Comparison of ENCODE assay signal across 15 mouse cellular contexts in the genomic region with DNA sequence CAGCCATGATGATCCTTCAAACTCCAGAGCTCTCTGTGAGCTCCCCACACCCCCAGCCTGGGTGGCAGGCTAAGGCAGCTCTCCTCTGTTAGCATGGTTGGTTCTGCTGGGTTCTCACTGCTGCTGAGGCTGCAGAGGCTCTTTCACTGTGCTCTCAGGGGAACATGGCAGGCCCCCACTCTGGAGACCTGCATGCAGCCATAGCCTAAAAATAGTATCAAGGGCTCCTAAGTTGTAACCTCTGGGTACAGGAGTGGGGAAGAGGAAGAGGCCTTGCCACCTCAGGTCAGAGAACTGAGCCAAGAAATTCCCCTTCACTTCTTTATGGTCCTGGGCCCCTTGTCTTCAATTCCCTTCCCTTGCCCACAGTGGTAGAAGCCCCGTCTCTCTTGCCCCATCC. TPM values are rescaled to one million over a fixed set of nuclear protein-coding genes. Genes with fewer than 3 reads are reported as not detected.
DNase-seq lines count a peak whose midpoint lies in the region; ATAC-seq and TF ChIP-seq lines count a peak whose summit lies in the region.
"Had no signal": no experiment of that assay in that cellular context is flagged by ENCODE, and none has a peak within 500 bp of the region (broad histone marks: within the 10 kb centered on the region; RNA-seq: fewer than 3 reads in every experiment).

No protein-coding gene starts in this region.

- peak overlapping the region; percentile 13; the same call in 1 of the 2 replicates for H3K4me3 ChIP-seq in heart, embryonic 15.5 days
- peak overlapping the region; percentile 97 for H3K4me3 ChIP-seq in thymus, adult 2 months (ENCODE audit: control insufficient read depth, insufficient read depth, low read length)
- H3K4me3 ChIP-seq in intestine, postnatal 0 days (ENCODE audit: low read depth, low read length) = no peak overlapping the region
- no peak overlapping the region for H3K4me3 ChIP-seq in stomach, embryonic 16.5 days (replicated peaks; ENCODE audit: low read length)
- H3K4me3 ChIP-seq in forebrain, embryonic 11.5 days (ENCODE audit: low read depth, low read length) = no peak overlapping the region
- no peak overlapping the region for H3K4me3 ChIP-seq in midbrain, embryonic 13.5 days (replicated peaks)
- H3K4me3 ChIP-seq: forebrain, embryonic 15.5 days; myocyte had no signal

- H3K9me3 ChIP-seq in heart, embryonic 15.5 days (replicated peaks) = no peaks in the 10 kb centered on the region
- H3K9me3 ChIP-seq in intestine, postnatal 0 days (ENCODE audit: control insufficient read depth) = no peaks in the 10 kb centered on the region
- no peaks in the 10 kb centered on the region for H3K9me3 ChIP-seq in stomach, embryonic 16.5 days (replicated peaks; ENCODE audit: control insufficient read depth, low read length)
- no peaks in the 10 kb centered on the region for H3K9me3 ChIP-seq in forebrain, embryonic 11.5 days (ENCODE audit: control insufficient read depth, low read length)
- no peaks in the 10 kb centered on the region for H3K9me3 ChIP-seq in midbrain, embryonic 13.5 days
- H3K9me3 ChIP-seq: forebrain, embryonic 15.5 days had no signal

- 50% methylated on average over 1 of the region's 1 CpGs for WGBS in heart, embryonic 15.5 days
- 0% methylated on average over 1 of the region's 1 CpGs for WGBS in thymus, adult 2 months
- WGBS in intestine, postnatal 0 days = 48% methylated on average over 1 of the region's 1 CpGs
- 80% methylated on average over 1 of the region's 1 CpGs for WGBS in stomach, embryonic 16.5 days
- 75% methylated on average over 1 of the region's 1 CpGs for WGBS in forebrain, embryonic 11.5 days
- WGBS in midbrain, embryonic 13.5 days = 89% methylated on average over 1 of the region's 1 CpGs

- H3K9ac ChIP-seq in heart, embryonic 15.5 days = no peak overlapping the region
- no peak overlapping the region for H3K9ac ChIP-seq in intestine, postnatal 0 days (ENCODE audit: low read depth, low read length)
- 0 out of 2 replicates have a peak overlapping the region, but pooled peaks have one; percentile 1 for H3K9ac ChIP-seq in stomach, embryonic 16.5 days (ENCODE audit: low read length)
- no peak overlapping the region for H3K9ac ChIP-seq in forebrain, embryonic 11.5 days (ENCODE audit: low read length)
- no peak overlapping the region for H3K9ac ChIP-seq in midbrain, embryonic 13.5 days (replicated peaks)
- H3K9ac ChIP-seq: forebrain, embryonic 15.5 days had no signal

- H3K27ac ChIP-seq in heart, embryonic 15.5 days = no peak overlapping the region
- peak overlapping the region; percentile 76 for H3K27ac ChIP-seq in thymus, adult 2 months (ENCODE audit: control insufficient read depth, insufficient read depth, low read length)
- H3K27ac ChIP-seq in intestine, postnatal 0 days (ENCODE audit: low read depth, low read length) = 0 out of 2 replicates have a peak overlapping the region, but pooled peaks have one; percentile 54
- H3K27ac ChIP-seq in stomach, embryonic 16.5 days (ENCODE audit: low read length) = no peak overlapping the region
- H3K27ac ChIP-seq in forebrain, embryonic 11.5 days (ENCODE audit: low read depth, low read length) = no peak overlapping the region
- no peak overlapping the region for H3K27ac ChIP-seq in midbrain, embryonic 13.5 days
- H3K27ac ChIP-seq: forebrain, embryonic 15.5 days had no signal

- peaks cover 38% of the 10 kb centered on the region for H3K4me1 ChIP-seq in heart, embryonic 15.5 days (replicated peaks)
- peaks cover 39% of the 10 kb centered on the region for H3K4me1 ChIP-seq in thymus, adult 2 months (replicated peaks; ENCODE audit: control insufficient read depth, insufficient read depth, low read length)
- peaks cover 18% of the 10 kb centered on the region for H3K4me1 ChIP-seq in intestine, postnatal 0 days (replicated peaks; ENCODE audit: control insufficient read depth, insufficient read depth, low read length)
- peaks cover 31% of the 10 kb centered on the region for H3K4me1 ChIP-seq in stomach, embryonic 16.5 days (ENCODE audit: control insufficient read depth, insufficient read depth, low read length)
- H3K4me1 ChIP-seq in forebrain, embryonic 11.5 days (replicated peaks; ENCODE audit: control insufficient read depth, insufficient read depth, low read length) = no peaks in the 10 kb centered on the region
- H3K4me1 ChIP-seq in midbrain, embryonic 13.5 days (replicated peaks) = 0 out of 2 replicates have a peak, but pooled peaks cover 8% of the 10 kb centered on the region

- intact Hi-C loops in heart, postnatal 14 days (cut with DNase I) = no loop called here

- no peaks in the 10 kb centered on the region; the same call in 1 of the 2 replicates for H3K27me3 ChIP-seq in heart, embryonic 15.5 days
- no peaks in the 10 kb centered on the region for H3K27me3 ChIP-seq in thymus, adult 2 months (ENCODE audit: control insufficient read depth, insufficient read depth, low read length)
- no peaks in the 10 kb centered on the region for H3K27me3 ChIP-seq in intestine, postnatal 0 days (replicated peaks; ENCODE audit: control insufficient read depth, insufficient read depth, low read length)
- H3K27me3 ChIP-seq in stomach, embryonic 16.5 days (ENCODE audit: control insufficient read depth, insufficient read depth, low read length) = no peaks in the 10 kb centered on the region
- no peaks in the 10 kb centered on the region; the same call in 1 of the 2 replicates for H3K27me3 ChIP-seq in forebrain, embryonic 11.5 days (ENCODE audit: control insufficient read depth, insufficient read depth, low read length)
- H3K27me3 ChIP-seq in midbrain, embryonic 13.5 days = no peaks in the 10 kb centered on the region
- H3K27me3 ChIP-seq: forebrain, embryonic 15.5 days had no signal

- no peak for TF ChIP-seq CTCF in thymus, adult 2 months (IDR thresholded peaks at IDR 0.05; ENCODE audit: borderline replicate concordance, control insufficient read depth, extremely low read depth, insufficient read depth, low read length, poor library complexity)
- no peak for TF ChIP-seq CTCF in intestine, postnatal 0 days (IDR thresholded peaks at IDR 0.05; ENCODE audit: low read depth)

- peak overlapping the region; percentile 11; the same call in 1 of the 2 replicates for H3K4me2 ChIP-seq in heart, embryonic 15.5 days
- H3K4me2 ChIP-seq in intestine, postnatal 0 days (replicated peaks; ENCODE audit: low read depth) = 0 out of 2 replicates have a peak overlapping the region, but pooled peaks have one; percentile 17
- H3K4me2 ChIP-seq in stomach, embryonic 16.5 days (ENCODE audit: low read depth, low read length) = no peak overlapping the region
- no peak overlapping the region for H3K4me2 ChIP-seq in forebrain, embryonic 11.5 days (ENCODE audit: low read depth, low read length, severe bottlenecking)
- no peak overlapping the region for H3K4me2 ChIP-seq in midbrain, embryonic 13.5 days (replicated peaks)
- H3K4me2 ChIP-seq: forebrain, embryonic 15.5 days had no signal

- no peak for DNase-seq in heart, postnatal 14 days
- DNase-seq in thymus, adult 2 months = no peak
- no peak for DNase-seq in thymus, postnatal 10 days (ENCODE audit: low spot score in 2 of 2)
- DNase-seq in forebrain, embryonic 11.5 days (ENCODE audit: low spot score) = no peak
- DNase-seq: adrenal gland, adult 2 months; cerebellum, adult 9-10 months; kidney, adult 8-10 months had no signal

- no peaks in the 10 kb centered on the region for H3K36me3 ChIP-seq in heart, embryonic 15.5 days
- H3K36me3 ChIP-seq in thymus, adult 2 months (ENCODE audit: control insufficient read depth, insufficient read depth, low read length) = peaks cover 9% of the 10 kb centered on the region
- H3K36me3 ChIP-seq in intestine, postnatal 0 days (ENCODE audit: control insufficient read depth, insufficient read depth) = peaks cover 12% of the 10 kb centered on the region
- no peaks in the 10 kb centered on the region for H3K36me3 ChIP-seq in stomach, embryonic 16.5 days (ENCODE audit: control insufficient read depth, insufficient read depth, low read length)
- no peaks in the 10 kb centered on the region for H3K36me3 ChIP-seq in forebrain, embryonic 11.5 days (ENCODE audit: control insufficient read depth, insufficient read depth, low read length)
- H3K36me3 ChIP-seq in midbrain, embryonic 13.5 days = no peaks in the 10 kb centered on the region
- H3K36me3 ChIP-seq: forebrain, embryonic 15.5 days had no signal

- ATAC-seq in heart, embryonic 15.5 days (replicated peaks; ENCODE audit: insufficient number of reproducible peaks, insufficient read depth, low FRiP score, low read depth) = no peak
- ATAC-seq in intestine, postnatal 0 days = no peak
- no peak for ATAC-seq in stomach, embryonic 16.5 days (ENCODE audit: insufficient read depth, low FRiP score)
- ATAC-seq in forebrain, embryonic 11.5 days (replicated peaks; ENCODE audit: low FRiP score) = no peak
- ATAC-seq in midbrain, embryonic 13.5 days = no peak
- ATAC-seq: forebrain, embryonic 15.5 days; hindbrain, embryonic 16.5 days; lung, postnatal 0 days had no signal

- TF ChIP-seq POLR2A in thymus, adult 2 months (IDR thresholded peaks at IDR 0.05; ENCODE audit: control insufficient read depth, extremely low read depth, insufficient read depth, low read length, poor library complexity) = no peak

RNA-seq across cellular contexts. Expression of gene Arhgap27, which starts 19.6 kb away (rescaled TPM):
- polyA plus RNA-seq in heart, embryonic 15.5 days (2015; fragmentation: Nextera tagmentation; extraction: Ambion mirVana) = 5.4 and 9.0 TPM in 2 replicates
- 10 to 100 TPM; 27.2 to 29.1 TPM for total RNA-seq in heart, postnatal 14 days (2021)
- polyA plus RNA-seq in thymus, adult 2 months (2012; rRNA removed) = 124 and 125 TPM in 2 replicates
- polyA plus RNA-seq in intestine, postnatal 0 days (2015; fragmentation: Nextera tagmentation; extraction: Ambion mirVana) = 16.9 and 18.7 TPM in 2 replicates
- polyA plus RNA-seq in stomach, embryonic 16.5 days (2015; fragmentation: Nextera tagmentation; extraction: Ambion mirVana) = 19.1 and 22.0 TPM in 2 replicates
- polyA plus RNA-seq in forebrain, embryonic 11.5 days (2014; fragmentation: Nextera tagmentation; extraction: Ambion mirVana) = 3.2 TPM in 2 replicates
- 1.7 and 2.6 TPM in 2 replicates for polyA plus RNA-seq in midbrain, embryonic 13.5 days (2015; fragmentation: Nextera tagmentation; extraction: Ambion mirVana)

Comparison
In these comparisons a context has a peak if more than half of its experiments do, and no peak if none do; other contexts are left out.
1. H3K27ac ChIP-seq: peak in thymus, adult 2 months (single experiment) and intestine, postnatal 0 days (single experiment); none in heart, embryonic 15.5 days (single experiment), stomach, embryonic 16.5 days (single experiment), forebrain, embryonic 11.5 days (single experiment) and midbrain, embryonic 13.5 days (single experiment).
2. H3K4me2 ChIP-seq: peak in heart, embryonic 15.5 days (single experiment) and intestine, postnatal 0 days (single experiment); none in stomach, embryonic 16.5 days (single experiment), forebrain, embryonic 11.5 days (single experiment) and midbrain, embryonic 13.5 days (single experiment).
3. H3K4me3 ChIP-seq: peak in heart, embryonic 15.5 days (single experiment) and thymus, adult 2 months (single experiment); none in intestine, postnatal 0 days (single experiment), stomach, embryonic 16.5 days (single experiment), forebrain, embryonic 11.5 days (single experiment) and midbrain, embryonic 13.5 days (single experiment).